Mouse (Mus musculus): ENCODE results near the gene Ift22. TPM values are rescaled to one million over a fixed set of nuclear protein-coding genes. Genes with fewer than 3 reads are reported as not detected.

Ift22 gene
- polyA plus RNA-seq, 1 experiment = 9.3 TPM

- Histone ChIP-seq H3K27me3 (ENCODE audit: control insufficient read depth, insufficient read depth, low read length, poor library complexity, severe bottlenecking) (no peaks in the 10 kb centered on the region), H3K4me1 (ENCODE audit: control insufficient read depth, insufficient read depth, low read length) (peaks cover 5% of the 10 kb centered on the region), H3K9me3 (replicated peaks; ENCODE audit: control insufficient read depth, insufficient read depth, low read length, poor library complexity, severe bottlenecking) (no peaks in the 10 kb centered on the region), H3K27ac (ENCODE audit: insufficient read depth, low read length) (no peak overlapping the region), H3K36me3 (ENCODE audit: control insufficient read depth, insufficient read depth, low read length, poor library complexity, severe bottlenecking) (0 out of 2 replicates have a peak, but pooled peaks cover 4% of the 10 kb centered on the region), H3K4me3 (ENCODE audit: low read depth, low read length) (no peak overlapping the region), H3K9ac (ENCODE audit: low read depth, poor library complexity, severe bottlenecking) (no peak overlapping the region)
- no peak for TF ChIP-seq EP300 (IDR thresholded peaks at IDR 0.05; ENCODE audit: insufficient read depth, low read depth, low read length)
- TF ChIP-seq POLR2A (IDR thresholded peaks at IDR 0.05; ENCODE audit: insufficient read depth, low read length) = no peak
- no peak for TF ChIP-seq CTCF (IDR thresholded peaks at IDR 0.05; ENCODE audit: low read depth, low read length)
Measured at GRCm38 (mm10) chr5:136955622-136956021, 47.7 kb downstream of the Ift22 start.

GRCm38 (mm10) chr5:136957250-136957649, 49.3 kb downstream of the Ift22 start:
- Histone ChIP-seq H3K4me1 (ENCODE audit: control insufficient read depth, insufficient read depth, low read length) (peaks cover 3% of the 10 kb centered on the region), H3K4me3 (ENCODE audit: low read depth, low read length) (no peak overlapping the region), H3K36me3 (ENCODE audit: control insufficient read depth, insufficient read depth, low read length, poor library complexity, severe bottlenecking) (0 out of 2 replicates have a peak, but pooled peaks cover 4% of the 10 kb centered on the region), H3K9me3 (replicated peaks; ENCODE audit: control insufficient read depth, insufficient read depth, low read length, poor library complexity, severe bottlenecking) (no peaks in the 10 kb centered on the region), H3K9ac (ENCODE audit: low read depth, poor library complexity, severe bottlenecking) (no peak overlapping the region), H3K27ac (ENCODE audit: insufficient read depth, low read length) (no peak overlapping the region), H3K27me3 (ENCODE audit: control insufficient read depth, insufficient read depth, low read length, poor library complexity, severe bottlenecking) (no peaks in the 10 kb centered on the region)
- TF ChIP-seq EP300 (IDR thresholded peaks at IDR 0.05; ENCODE audit: insufficient read depth, low read depth, low read length) (no peak), CTCF (IDR thresholded peaks at IDR 0.05; ENCODE audit: low read depth, low read length) (no peak), POLR2A (IDR thresholded peaks at IDR 0.05; ENCODE audit: insufficient read depth, low read length) (no peak)

GRCm38 (mm10) chr5:136958991-136959605, 51.1 kb downstream of the Ift22 start:
- H3K9ac ChIP-seq (ENCODE audit: low read depth, poor library complexity, severe bottlenecking) = no peak overlapping the region
- H3K36me3 ChIP-seq (ENCODE audit: control insufficient read depth, insufficient read depth, low read length, poor library complexity, severe bottlenecking) = peaks cover 8% of the 10 kb centered on the region; the same call in 1 of the 2 replicates
- no peak for TF ChIP-seq CTCF (IDR thresholded peaks at IDR 0.05; ENCODE audit: low read depth, low read length)
- no peak for TF ChIP-seq EP300 (IDR thresholded peaks at IDR 0.05; ENCODE audit: insufficient read depth, low read depth, low read length)
- TF ChIP-seq POLR2A (IDR thresholded peaks at IDR 0.05; ENCODE audit: insufficient read depth, low read length) = no peak
- no peak overlapping the region for H3K4me3 ChIP-seq (ENCODE audit: low read depth, low read length)
- H3K4me1 ChIP-seq (ENCODE audit: control insufficient read depth, insufficient read depth, low read length) = peaks cover 3% of the 10 kb centered on the region
- no peaks in the 10 kb centered on the region for H3K27me3 ChIP-seq (ENCODE audit: control insufficient read depth, insufficient read depth, low read length, poor library complexity, severe bottlenecking)
- no peaks in the 10 kb centered on the region for H3K9me3 ChIP-seq (replicated peaks; ENCODE audit: control insufficient read depth, insufficient read depth, low read length, poor library complexity, severe bottlenecking)
- peak overlapping the region; percentile 32; the same call in 1 of the 2 replicates for H3K27ac ChIP-seq (ENCODE audit: insufficient read depth, low read length)

GRCm38 (mm10) chr5:136960053-136960452, 52.1 kb downstream of the Ift22 start:
- no peak overlapping the region for H3K9ac ChIP-seq (ENCODE audit: low read depth, poor library complexity, severe bottlenecking)
- H3K4me3 ChIP-seq (ENCODE audit: low read depth, low read length) = no peak overlapping the region
- no peaks in the 10 kb centered on the region for H3K27me3 ChIP-seq (ENCODE audit: control insufficient read depth, insufficient read depth, low read length, poor library complexity, severe bottlenecking)
- no peak overlapping the region for H3K27ac ChIP-seq (ENCODE audit: insufficient read depth, low read length)
- no peaks in the 10 kb centered on the region for H3K9me3 ChIP-seq (replicated peaks; ENCODE audit: control insufficient read depth, insufficient read depth, low read length, poor library complexity, severe bottlenecking)
- TF ChIP-seq POLR2A (IDR thresholded peaks at IDR 0.05; ENCODE audit: insufficient read depth, low read length) (no peak), CTCF (IDR thresholded peaks at IDR 0.05; ENCODE audit: low read depth, low read length) (no peak), EP300 (IDR thresholded peaks at IDR 0.05; ENCODE audit: insufficient read depth, low read depth, low read length) (no peak)
- peaks cover 8% of the 10 kb centered on the region; the same call in 1 of the 2 replicates for H3K36me3 ChIP-seq (ENCODE audit: control insufficient read depth, insufficient read depth, low read length, poor library complexity, severe bottlenecking)
- peaks cover 3% of the 10 kb centered on the region for H3K4me1 ChIP-seq (ENCODE audit: control insufficient read depth, insufficient read depth, low read length)

GRCm38 (mm10) chr5:136961334-136961982, 53.5 kb downstream of the Ift22 start:
- no peak for TF ChIP-seq POLR2A (IDR thresholded peaks at IDR 0.05; ENCODE audit: insufficient read depth, low read length)
- no peak for TF ChIP-seq CTCF (IDR thresholded peaks at IDR 0.05; ENCODE audit: low read depth, low read length)
- TF ChIP-seq EP300 (IDR thresholded peaks at IDR 0.05; ENCODE audit: insufficient read depth, low read depth, low read length) = no peak
- Histone ChIP-seq H3K4me3 (ENCODE audit: low read depth, low read length) (peak overlapping the region; percentile 91), H3K36me3 (ENCODE audit: control insufficient read depth, insufficient read depth, low read length, poor library complexity, severe bottlenecking) (peaks cover 6% of the 10 kb centered on the region; the same call in 1 of the 2 replicates), H3K9me3 (replicated peaks; ENCODE audit: control insufficient read depth, insufficient read depth, low read length, poor library complexity, severe bottlenecking) (no peaks in the 10 kb centered on the region), H3K9ac (ENCODE audit: low read depth, poor library complexity, severe bottlenecking) (peak overlapping the region; percentile 58), H3K27me3 (ENCODE audit: control insufficient read depth, insufficient read depth, low read length, poor library complexity, severe bottlenecking) (no peaks in the 10 kb centered on the region), H3K4me1 (ENCODE audit: control insufficient read depth, insufficient read depth, low read length) (peaks cover 8% of the 10 kb centered on the region), H3K27ac (ENCODE audit: insufficient read depth, low read length) (peak overlapping the region; percentile 49)

GRCm38 (mm10) chr5:136961983-136962461, 54.1 kb downstream of the Ift22 start:
- Histone ChIP-seq H3K4me1 (ENCODE audit: control insufficient read depth, insufficient read depth, low read length) (peaks cover 5% of the 10 kb centered on the region), H3K27me3 (ENCODE audit: control insufficient read depth, insufficient read depth, low read length, poor library complexity, severe bottlenecking) (no peaks in the 10 kb centered on the region), H3K27ac (ENCODE audit: insufficient read depth, low read length) (peak overlapping the region; percentile 84), H3K9me3 (replicated peaks; ENCODE audit: control insufficient read depth, insufficient read depth, low read length, poor library complexity, severe bottlenecking) (no peaks in the 10 kb centered on the region), H3K36me3 (ENCODE audit: control insufficient read depth, insufficient read depth, low read length, poor library complexity, severe bottlenecking) (peaks cover 6% of the 10 kb centered on the region; the same call in 1 of the 2 replicates), H3K4me3 (ENCODE audit: low read depth, low read length) (peak overlapping the region; percentile 91), H3K9ac (ENCODE audit: low read depth, poor library complexity, severe bottlenecking) (peak overlapping the region; percentile 58)
- no peak for TF ChIP-seq CTCF (IDR thresholded peaks at IDR 0.05; ENCODE audit: low read depth, low read length)
- no peak for TF ChIP-seq POLR2A (IDR thresholded peaks at IDR 0.05; ENCODE audit: insufficient read depth, low read length)
- no peak for TF ChIP-seq EP300 (IDR thresholded peaks at IDR 0.05; ENCODE audit: insufficient read depth, low read depth, low read length)
